Mouse (Mus musculus) right cerebral cortex, postnatal 36 days (tissue): ENCODE measurements at regions not wholly inside any gene's neighbourhood (a gene's known extent, or its start where the extent isn't known, plus 50 kb on each side); places are given as distances from the start of the nearest gene placed in this dataset.
A peak's percentile ranks its signal among the peaks of the same experiment; 100 is the strongest.
"Not testable (repeated sequence)": the region's sequence is repeated elsewhere in the genome, so short reads cannot be mapped to it uniquely, and the experiment has no call there.

Experiments
- DNase-seq, 2 experiments: peaks; one replicate each; pipeline ENCODE4 v3.0.0; 2022; ENCODE audit warnings: low spot score in 2 of 2, mixed read lengths in 1 of 2

DNA sequence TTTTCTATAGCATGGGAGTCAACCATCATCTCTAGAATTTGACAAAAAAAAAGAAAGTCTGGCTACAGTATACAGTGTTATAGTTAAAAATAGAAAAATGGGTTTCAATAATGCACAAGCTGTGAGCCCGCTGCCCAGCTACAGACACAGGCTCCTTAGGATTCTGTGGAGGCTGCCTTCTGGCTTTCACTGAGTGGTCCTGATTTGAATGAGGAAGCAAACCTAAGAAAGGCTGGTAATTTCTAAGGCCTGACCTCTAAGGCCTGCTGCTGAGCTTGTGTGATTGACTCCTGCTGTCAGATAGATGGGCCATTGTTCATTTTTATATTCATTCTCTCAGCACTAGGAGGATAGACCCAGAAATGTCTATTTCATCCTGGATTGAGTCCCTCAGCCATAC lies 67.7 kb downstream of the Alg10b start:
- DNase-seq, result no peak

DNA sequence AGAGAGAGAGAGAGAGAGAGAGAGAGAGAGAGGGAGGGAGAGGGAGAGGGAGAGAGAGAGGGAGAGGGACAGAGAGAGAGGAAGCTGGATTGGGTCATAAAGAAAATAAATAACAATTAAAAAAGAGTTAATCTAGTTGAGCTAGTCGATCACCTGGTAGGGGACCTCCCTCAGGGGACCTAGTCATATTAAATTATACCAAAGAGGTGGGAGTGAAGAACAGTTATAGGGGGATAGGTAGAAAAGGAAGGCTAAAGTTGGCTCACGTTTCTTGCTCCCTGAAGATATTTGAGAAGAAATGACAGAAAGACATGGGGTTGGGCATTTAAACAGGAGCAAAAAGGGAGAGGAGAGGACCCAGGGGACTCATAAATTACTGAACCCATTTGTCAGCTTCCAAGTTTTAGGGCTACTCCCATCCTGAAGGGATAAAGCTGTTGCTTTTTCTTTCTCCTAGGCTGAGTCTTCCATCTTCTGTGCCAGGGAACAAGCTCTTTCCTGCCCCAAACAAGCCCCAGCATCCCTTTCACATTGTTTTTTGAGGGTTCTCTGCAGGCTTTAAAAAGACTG lies 70.3 kb downstream of the Alg10b start:
- no peak for DNase-seq

- DNase-seq, result no peak
These were observed 74.5 kb downstream of the Alg10b start for GRCm38 (mm10) chr15:90298566-90298965.

DNA sequence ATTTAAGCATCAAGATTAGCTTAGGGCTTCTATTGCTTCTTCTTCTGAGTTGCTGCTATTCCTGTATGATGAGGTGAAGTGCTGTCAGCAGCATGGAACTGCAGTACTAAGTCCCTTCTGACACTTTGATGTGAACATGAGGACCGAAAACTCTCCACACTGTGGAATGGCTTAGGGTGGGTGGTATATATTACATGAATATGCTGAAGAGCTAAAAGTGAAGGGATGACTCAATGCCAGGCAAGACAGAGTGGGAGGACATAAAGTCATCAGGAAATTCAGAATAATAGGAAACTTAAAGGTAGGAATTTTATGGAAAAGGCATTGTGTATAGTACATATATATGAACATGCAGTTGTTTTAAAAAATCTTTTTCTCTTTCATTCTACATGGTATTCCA lies 79.3 kb downstream of the Alg10b start:
- DNase-seq, result peak in 1 of 2 experiments; percentile 61

- DNase-seq, result peak in 1 of 2 experiments; percentile 15
These were observed 80.9 kb downstream of the Alg10b start for GRCm38 (mm10) chr15:90305051-90305450.

DNA sequence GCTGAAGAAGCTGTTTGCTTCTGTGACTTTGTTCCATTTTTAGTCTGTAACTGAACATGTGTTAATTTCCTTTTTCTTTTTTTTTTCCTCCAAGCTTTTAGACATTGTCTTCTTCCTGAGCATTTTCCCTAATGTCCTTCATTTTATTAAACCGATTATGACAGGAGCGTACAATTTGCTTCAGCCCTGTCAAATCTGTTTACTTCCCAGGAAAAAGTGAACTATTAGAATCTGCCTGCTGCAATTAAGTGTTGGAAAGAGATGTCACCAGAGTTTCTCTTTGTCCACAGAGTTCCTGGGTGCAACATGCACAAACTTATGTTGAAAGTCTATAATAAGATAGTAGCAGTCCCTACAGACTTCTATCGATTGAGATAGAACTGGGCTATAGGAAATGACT lies 82.8 kb downstream of the Alg10b start:
- no peak for DNase-seq

- not testable (repeated sequence) for DNase-seq
These were observed 84.3 kb downstream of the Alg10b start for GRCm38 (mm10) chr15:90308433-90308832.

- no peak for DNase-seq
These were observed 84.8 kb downstream of the Alg10b start for GRCm38 (mm10) chr15:90308869-90309268.

GRCm38 (mm10) chr15:90309664-90310063 lies 85.6 kb downstream of the Alg10b start:
- no peak for DNase-seq

- DNase-seq, result no peak
These were observed 97.7 kb downstream of the Alg10b start for GRCm38 (mm10) chr15:90321774-90322173.

- DNase-seq, result no peak
These were observed 109.2 kb downstream of the Alg10b start for GRCm38 (mm10) chr15:90333275-90333674.

GRCm38 (mm10) chr15:90333766-90334165 lies 109.7 kb downstream of the Alg10b start:
- no peak for DNase-seq

DNA sequence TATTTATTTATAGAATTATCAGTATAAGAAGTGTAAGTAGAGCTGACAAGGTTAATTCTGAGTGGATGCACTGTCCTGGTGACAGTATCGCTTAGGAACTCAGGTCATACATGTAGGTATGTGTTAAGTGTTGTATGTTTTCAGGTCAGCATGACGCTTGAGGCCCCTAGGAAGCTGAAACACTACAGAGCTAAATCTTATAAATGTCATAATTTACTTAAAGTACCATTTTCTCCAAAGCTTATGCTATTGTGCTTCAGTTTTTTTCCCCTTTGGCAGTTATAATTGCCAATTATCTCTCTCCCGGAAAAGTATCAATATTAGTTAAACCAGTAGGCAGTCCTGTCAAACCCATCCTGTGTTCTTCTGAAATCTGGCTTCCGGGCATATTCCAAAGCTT lies 110.3 kb downstream of the Alg10b start:
- no peak for DNase-seq

GRCm38 (mm10) chr15:90335506-90335905 lies 111.4 kb downstream of the Alg10b start:
- DNase-seq, result no peak

DNA sequence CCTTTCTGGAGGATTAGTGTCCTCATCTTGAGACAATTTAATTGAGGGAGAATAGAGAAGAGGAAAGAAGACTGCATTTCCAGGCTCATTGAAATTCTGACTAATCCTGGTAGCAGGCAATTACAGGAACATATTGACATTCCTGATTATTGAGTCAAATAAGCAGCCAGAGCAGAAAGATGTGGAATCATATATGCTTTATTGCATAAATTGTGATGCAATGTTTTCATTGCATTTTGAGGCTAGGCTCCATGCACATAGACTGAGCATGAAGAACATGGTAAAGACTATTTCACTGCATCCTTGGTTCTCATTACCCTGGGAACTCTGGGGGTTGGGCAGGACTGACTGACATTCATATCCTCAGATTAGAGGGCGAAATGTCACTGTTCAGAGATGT lies 116.0 kb downstream of the Alg10b start:
- no peak for DNase-seq

GRCm38 (mm10) chr15:90341261-90341660 lies 117.2 kb downstream of the Alg10b start:
- DNase-seq, result no peak

- DNase-seq, result no peak
These were observed 119.7 kb downstream of the Alg10b start for GRCm38 (mm10) chr15:90343771-90344170.

DNA sequence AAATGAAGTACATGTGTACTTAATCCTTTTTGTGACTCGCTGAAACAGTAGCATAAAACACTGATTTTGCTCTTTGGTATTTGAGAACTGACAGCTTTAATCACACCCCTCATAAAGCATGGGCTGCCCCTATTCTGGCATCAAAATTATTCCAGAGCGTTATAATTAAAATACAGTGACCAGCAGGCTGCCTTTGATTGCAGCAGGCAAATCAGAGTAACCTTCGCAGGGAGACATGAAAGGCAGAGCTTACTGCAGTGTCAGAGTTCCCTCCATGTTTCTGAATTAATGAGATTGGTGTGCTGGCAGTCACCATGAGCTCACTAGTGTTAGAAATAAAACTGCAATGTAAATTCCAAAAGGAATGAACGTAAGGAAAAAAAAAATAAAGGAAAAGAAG lies 120.8 kb downstream of the Alg10b start:
- DNase-seq, result no peak

DNA sequence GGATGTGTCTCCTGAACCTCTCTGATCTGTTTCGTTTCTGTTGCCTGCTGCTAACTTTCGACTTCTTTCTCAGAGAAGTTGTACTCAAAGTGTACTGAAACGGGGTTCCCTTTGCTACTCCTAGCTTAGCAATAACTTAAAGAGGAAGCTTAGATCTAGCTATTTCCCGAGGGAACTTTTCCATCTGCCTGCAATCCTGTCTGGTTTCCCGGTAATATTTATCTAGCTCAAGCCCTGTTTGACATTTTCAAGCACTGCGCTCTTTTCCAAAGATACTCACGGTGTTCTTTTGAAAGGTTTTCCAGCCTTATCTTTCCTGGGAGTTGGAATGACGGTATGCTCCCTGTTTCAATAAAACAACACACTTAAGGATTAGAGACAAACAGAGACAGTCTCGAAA lies 122.1 kb downstream of the Alg10b start:
- no peak for DNase-seq

GRCm38 (mm10) chr15:90346757-90347156 lies 122.6 kb downstream of the Alg10b start:
- no peak for DNase-seq

DNA sequence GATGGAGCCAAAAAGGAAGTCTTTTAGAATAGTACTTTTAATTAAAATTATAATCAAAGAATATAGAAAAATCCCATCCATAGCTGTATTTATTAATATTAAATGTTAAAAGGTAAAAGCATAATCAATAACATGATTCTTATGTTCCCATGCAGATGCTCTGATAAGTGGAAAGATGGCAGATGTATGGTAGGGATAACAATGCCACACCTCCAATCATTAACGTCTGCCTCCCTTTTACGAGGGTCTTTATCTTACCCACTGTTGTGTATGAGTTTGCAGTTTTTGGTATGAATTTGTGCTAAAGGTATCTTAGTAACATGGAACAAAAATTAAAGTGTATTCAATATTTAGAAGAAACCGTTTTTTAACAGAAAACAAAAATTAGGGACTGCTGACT lies 127.8 kb downstream of the Alg10b start:
- DNase-seq, result no peak

- no peak for DNase-seq
These were observed 141.5 kb downstream of the Alg10b start for GRCm38 (mm10) chr15:90365656-90366055.

GRCm38 (mm10) chr15:90377959-90378358 lies 153.8 kb downstream of the Alg10b start:
- DNase-seq, result no peak

GRCm38 (mm10) chr15:90396961-90397360 lies 172.8 kb downstream of the Alg10b start:
- no peak for DNase-seq
